Mouse (Mus musculus): ENCODE data around the gene Aym1. TPM values are rescaled to one million over a fixed set of nuclear protein-coding genes. Genes with fewer than 3 reads are reported as not detected.

The Aym1 gene
- total RNA-seq, 2 experiments from 2014 or later, result not detected

Small RNA genes within 50 kb of the gene (microRNA-seq; reads per million reads assigned to microRNA genes)
- 0 reads per million in 2 experiments for gene Mir7229
- gene Mir7230, result 0 reads per million in 2 experiments

Other genes with a start within 250 kb of the Aym1 start
- gene 2900026A02Rik, start 136.1 kb upstream of the Aym1 start, total RNA-seq (2021), result 10 to 100 TPM; 36.2 to 42.0 TPM
- not detected for gene Tmem211, start 130.4 kb upstream of the Aym1 start, total RNA-seq (2021)
- gene Sgsm1, start 46.5 kb upstream of the Aym1 start, total RNA-seq (2021), result 1 to 10 TPM in 1 of 2 experiments, under 1 TPM in 1; 0.65 to 1.2 TPM
- gene Wscd2, start 133.0 kb downstream of the Aym1 start, total RNA-seq (2021), result under 1 TPM; 0.94 to 0.99 TPM